Mouse (Mus musculus): ENCODE data around the gene Pspc1.

Pspc1 gene

DNA sequence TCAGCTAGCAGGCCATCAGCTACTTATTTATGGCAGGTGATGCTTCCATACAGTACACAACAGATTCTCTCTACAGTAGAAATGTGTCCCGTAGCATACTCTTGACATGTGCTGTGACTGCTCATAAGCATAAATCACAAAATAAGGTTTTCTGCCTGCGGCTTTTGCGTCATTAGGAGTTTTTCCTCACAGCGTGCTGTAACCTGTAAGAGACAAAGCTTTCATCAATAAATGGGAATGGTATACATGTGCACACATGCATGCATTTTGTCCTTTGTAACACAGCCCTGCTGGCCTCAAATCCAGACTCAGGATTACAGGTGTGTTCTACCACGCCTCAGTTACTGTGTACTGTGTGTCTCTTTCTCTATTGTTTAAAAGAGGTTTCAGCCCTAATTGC, 80.3 kb downstream of the Pspc1 start:
- DNase-seq: no peak

DNA sequence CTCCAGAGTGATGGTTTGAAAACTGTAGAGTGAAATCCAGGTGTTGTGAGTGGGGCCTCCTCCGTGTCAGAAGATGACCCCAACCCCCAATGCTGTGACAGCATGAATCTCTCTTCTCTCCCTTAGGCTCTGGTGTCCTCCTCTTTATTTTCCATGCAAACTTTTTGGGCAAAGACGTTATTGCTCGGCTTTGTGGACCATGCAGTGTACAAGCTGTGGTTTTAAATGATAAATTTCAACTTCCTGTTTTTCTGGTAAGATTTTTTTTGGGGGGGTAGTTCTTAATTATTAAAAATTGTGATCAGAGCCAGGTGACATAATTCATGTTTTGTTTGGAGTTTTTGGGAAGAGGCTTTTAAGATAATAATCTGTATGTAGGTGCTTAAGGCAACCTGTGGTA, 82.6 kb downstream of the Pspc1 start:
- no peak for DNase-seq

- DNase-seq: no peak
These were observed 88.3 kb downstream of the Pspc1 start for GRCm38 (mm10) chr14:56689766-56690165.

DNA sequence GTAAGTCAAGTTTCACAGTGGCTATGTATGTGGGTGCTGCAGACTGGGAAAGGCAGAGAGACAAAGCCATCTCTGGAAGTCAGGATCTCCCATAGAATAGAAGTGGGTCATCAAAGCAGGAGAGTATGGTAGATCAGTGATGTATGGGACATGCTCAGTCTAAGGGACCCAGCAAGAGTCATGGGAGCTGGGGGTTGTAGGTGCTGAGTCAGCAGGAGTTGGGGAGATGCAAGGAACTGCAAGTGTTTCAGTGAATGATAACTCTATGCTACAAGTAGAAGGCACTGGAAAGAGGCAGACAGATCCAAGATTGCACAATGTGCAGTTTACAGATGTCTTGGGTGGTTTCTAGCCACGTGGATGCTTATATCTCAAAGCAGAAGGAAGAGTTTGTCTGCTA, 89.0 kb downstream of the Pspc1 start:
- DNase-seq: no peak

GRCm38 (mm10) chr14:56685426-56685825, 92.7 kb downstream of the Pspc1 start:
- no peak for DNase-seq

Data from cerebellum, postnatal 36 days (tissue).